Mouse (Mus musculus): ENCODE results near the gene Ripor3. TPM values are rescaled to one million over a fixed set of nuclear protein-coding genes. Genes with fewer than 3 reads are reported as not detected.
A peak's percentile ranks its signal among the peaks of the same experiment; 100 is the strongest.

The Ripor3 gene
- polyA plus RNA-seq, 1 experiment from 2014 or later = 2.6 TPM

GRCm38 (mm10) chr2:167932727-167933231 lies 77.6 kb downstream of the Ripor3 start:
- Histone ChIP-seq H3K9me3 (ENCODE audit: low read length) (no peaks in the 10 kb centered on the region), H3K4me3 (ENCODE audit: low read length) (peak overlapping the region; percentile 91), H3K36me3 (ENCODE audit: insufficient read depth, low read length) (no peaks in the 10 kb centered on the region), H3K4me2 (replicated peaks; ENCODE audit: low read depth, low read length) (peak overlapping the region; percentile 87), H3K27me3 (ENCODE audit: insufficient read depth, low read length) (no peaks in the 10 kb centered on the region), H3K27ac (ENCODE audit: low read length) (peak overlapping the region; percentile 31; the same call in 1 of the 2 replicates), H3K4me1 (ENCODE audit: insufficient read depth, low read length) (peaks cover 25% of the 10 kb centered on the region), H3K9ac (replicated peaks; ENCODE audit: low read length) (peak overlapping the region; percentile 92)
- peak; percentile 55 for ATAC-seq (ENCODE audit: low FRiP score, low TSS enrichment)
- WGBS = 1% methylated on average over 18 of the region's 18 CpGs

DNA sequence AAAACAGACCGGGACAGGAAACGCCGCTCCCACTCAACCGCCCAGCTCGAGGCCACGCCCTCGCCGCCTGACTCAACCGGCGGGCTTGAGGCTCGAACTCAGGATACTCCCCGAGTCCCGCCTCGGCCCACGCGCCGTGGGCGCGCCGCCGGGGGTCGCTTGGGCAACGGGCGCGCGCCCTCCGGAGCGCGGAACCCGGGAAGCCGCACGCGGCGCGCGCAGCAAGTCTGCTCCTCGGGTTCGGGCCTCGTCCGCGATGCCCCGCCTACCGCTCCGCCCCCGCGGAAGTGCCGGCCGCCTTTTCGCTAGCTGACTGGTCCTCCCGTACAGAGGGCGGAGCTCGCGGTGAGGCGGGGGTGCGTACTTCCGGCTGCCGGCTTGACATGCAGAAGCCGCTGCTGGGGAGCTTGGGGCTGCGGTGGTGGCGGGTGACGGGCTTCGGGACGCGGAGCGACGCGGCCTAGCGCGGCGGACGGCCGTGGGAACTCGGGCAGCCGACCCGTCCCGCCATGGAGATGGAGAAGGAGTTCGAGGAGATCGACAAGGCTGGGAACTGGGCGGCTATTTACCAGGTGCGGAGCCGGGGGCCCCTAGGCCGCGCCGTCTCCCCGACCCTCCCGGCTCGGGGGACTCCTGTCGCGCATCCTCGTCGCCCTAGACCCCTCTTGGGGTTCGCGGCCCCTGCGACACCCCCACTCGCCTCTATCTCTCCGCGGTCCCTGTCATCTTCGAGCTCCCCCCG lies 78.3 kb downstream of the Ripor3 start, which contains the start of gene Ptpn1:
Ptpn1 (plus strand) TSS at position 73 of the 742 bp plus-strand sequence.
- no peaks in the 10 kb centered on the region for H3K9me3 ChIP-seq (ENCODE audit: low read length)
- no peaks in the 10 kb centered on the region for H3K27me3 ChIP-seq (ENCODE audit: insufficient read depth, low read length)
- H3K27ac ChIP-seq (ENCODE audit: low read length) = peak within 1 kb of the TSS; percentile 67
- peak; percentile 94 for ATAC-seq (ENCODE audit: low FRiP score, low TSS enrichment)
- WGBS = under 1% methylated on average over 92 of the region's 99 CpGs
- peaks cover 28% of the 10 kb centered on the region for H3K4me1 ChIP-seq (ENCODE audit: insufficient read depth, low read length)
- peak within 1 kb of the TSS; percentile 92 for H3K9ac ChIP-seq (replicated peaks; ENCODE audit: low read length)
- no peaks in the 10 kb centered on the region for H3K36me3 ChIP-seq (ENCODE audit: insufficient read depth, low read length)
- peak within 1 kb of the TSS; percentile 87 for H3K4me2 ChIP-seq (replicated peaks; ENCODE audit: low read depth, low read length)
- H3K4me3 ChIP-seq (ENCODE audit: low read length) = peak within 1 kb of the TSS; percentile 91

DNA sequence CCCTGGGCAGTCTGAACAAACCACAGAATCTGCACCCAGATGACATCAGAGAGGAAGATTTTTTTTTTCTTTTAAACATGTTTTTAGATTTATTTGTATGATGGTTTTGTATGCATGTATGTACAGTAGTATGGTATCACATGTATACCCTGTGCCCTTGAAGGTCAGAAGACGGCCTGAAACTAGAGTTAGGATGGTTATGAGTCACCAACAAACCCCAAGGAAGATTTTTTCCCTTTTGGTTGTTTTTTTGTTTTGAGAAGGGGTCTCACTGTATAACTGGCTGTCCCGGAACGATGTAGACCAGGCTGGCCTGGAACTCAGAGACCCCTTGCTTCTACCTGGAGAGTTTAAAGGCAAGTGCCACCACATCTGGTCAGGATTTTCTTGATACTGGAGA lies 79.4 kb downstream of the Ripor3 start:
- Histone ChIP-seq H3K9ac (replicated peaks; ENCODE audit: low read length) (peak overlapping the region; percentile 92), H3K9me3 (ENCODE audit: low read length) (no peaks in the 10 kb centered on the region), H3K4me3 (ENCODE audit: low read length) (no peak overlapping the region; the same call in 1 of the 2 replicates), H3K27me3 (ENCODE audit: insufficient read depth, low read length) (no peaks in the 10 kb centered on the region), H3K4me1 (ENCODE audit: insufficient read depth, low read length) (peaks cover 28% of the 10 kb centered on the region), H3K27ac (ENCODE audit: low read length) (no peak overlapping the region), H3K36me3 (ENCODE audit: insufficient read depth, low read length) (no peaks in the 10 kb centered on the region), H3K4me2 (replicated peaks; ENCODE audit: low read depth, low read length) (peak overlapping the region; percentile 53)
- ATAC-seq (ENCODE audit: low FRiP score, low TSS enrichment) = no peak
- WGBS = 88% methylated on average over 3 of the region's 3 CpGs

Other genes with a start within 250 kb of the Ripor3 start
- gene Ptpn1, start 78.6 kb downstream of the Ripor3 start, polyA plus RNA-seq (2015; fragmentation: Nextera tagmentation; extraction: Ambion mirVana) = 56.7 and 60.0 TPM in 2 replicates
- gene Pard6b, start 70.4 kb upstream of the Ripor3 start, polyA plus RNA-seq (2015; fragmentation: Nextera tagmentation; extraction: Ambion mirVana) = 20.0 and 23.9 TPM in 2 replicates
- gene Adnp, start 196.5 kb upstream of the Ripor3 start, polyA plus RNA-seq (2015; fragmentation: Nextera tagmentation; extraction: Ambion mirVana) = 1.3 and 2.3 TPM in 2 replicates
- 16.7 and 18.6 TPM in 2 replicates for gene Gm20716, start 219.7 kb upstream of the Ripor3 start, polyA plus RNA-seq (2015; fragmentation: Nextera tagmentation; extraction: Ambion mirVana)
- gene Dpm1, start 220.0 kb upstream of the Ripor3 start, polyA plus RNA-seq (2015; fragmentation: Nextera tagmentation; extraction: Ambion mirVana) = 82.2 and 99.4 TPM in 2 replicates
- 6.0 and 6.2 TPM in 2 replicates for gene Mocs3, start 220.0 kb upstream of the Ripor3 start, polyA plus RNA-seq (2015; fragmentation: Nextera tagmentation; extraction: Ambion mirVana)